Comparison of ENCODE assay signal across 17 mouse cellular contexts in the genomic region with DNA sequence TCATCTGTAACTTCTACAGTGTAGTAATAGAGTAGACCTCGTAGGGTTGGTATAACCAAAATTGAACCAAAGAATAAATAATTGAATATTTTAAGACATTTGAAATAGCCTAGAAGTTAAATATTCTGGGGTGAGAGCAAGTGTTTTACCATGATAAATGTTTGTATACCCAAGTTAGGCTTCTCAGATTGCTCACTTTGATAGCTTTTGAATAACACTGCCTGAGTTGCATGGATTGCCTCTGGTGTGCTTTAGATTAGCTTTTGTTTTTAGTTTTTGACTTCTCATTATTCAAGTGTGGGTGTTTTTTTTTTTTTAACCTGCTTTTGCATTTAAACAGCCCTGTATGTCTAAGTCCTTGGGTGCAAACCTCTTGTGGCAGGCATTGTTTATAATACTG.
"Had no signal": no experiment of that assay in that cellular context is flagged by ENCODE, and none has a peak within 500 bp of the region (broad histone marks: within the 10 kb centered on the region; RNA-seq: fewer than 3 reads in every experiment).

No protein-coding gene starts in this region.

- H3K27me3 ChIP-seq: megakaryocyte, embryonic 14.5 days; midbrain, embryonic 12.5 days; neural tube, embryonic 12.5 days had no signal

- H3K9ac ChIP-seq: liver, embryonic 14.5 days; lung, embryonic 14.5 days; midbrain, embryonic 12.5 days; neural tube, embryonic 12.5 days had no signal

- H3K4me2 ChIP-seq: lung, embryonic 14.5 days; midbrain, embryonic 12.5 days; neural tube, embryonic 12.5 days had no signal

- H3K27ac ChIP-seq: liver, embryonic 14.5 days; midbrain, embryonic 10.5 days; midbrain, embryonic 12.5 days; neural tube, embryonic 12.5 days had no signal

- DNase-seq: lung, adult 18-20 months; lung, embryonic 14.5 days; lung, postnatal 10 days; lung, postnatal 4 days; right cerebral cortex, adult 18-20 months; right cerebral cortex, postnatal 25 days; right cerebral cortex, postnatal 4 days; spleen, adult 18-20 months; thymus, adult 18-20 months; thymus, postnatal 14 days; thymus, postnatal 4 days had no signal

- H3K9me3 ChIP-seq: megakaryocyte, embryonic 14.5 days; midbrain, embryonic 10.5 days; midbrain, embryonic 12.5 days; neural tube, embryonic 12.5 days had no signal

- ATAC-seq: midbrain, embryonic 16.5 days had no signal

- H3K4me3 ChIP-seq: megakaryocyte, embryonic 14.5 days; midbrain, embryonic 10.5 days; midbrain, embryonic 12.5 days; neural tube, embryonic 12.5 days had no signal

- H3K4me1 ChIP-seq: neural tube, embryonic 12.5 days had no signal

- H3K36me3 ChIP-seq: midbrain, embryonic 10.5 days; midbrain, embryonic 12.5 days; neural tube, embryonic 12.5 days had no signal
